Mouse (Mus musculus): Measurements from ENCODE around the gene Gpr165. TPM values are rescaled to one million over a fixed set of nuclear protein-coding genes. Genes with fewer than 3 reads are reported as not detected.

Gpr165 gene
- under 1 TPM; 0.56 to 0.62 TPM for total RNA-seq (2021)
- long read RNA-seq, experiment 1: 0 reads
- long read RNA-seq, experiment 2: 0 reads

DNA sequence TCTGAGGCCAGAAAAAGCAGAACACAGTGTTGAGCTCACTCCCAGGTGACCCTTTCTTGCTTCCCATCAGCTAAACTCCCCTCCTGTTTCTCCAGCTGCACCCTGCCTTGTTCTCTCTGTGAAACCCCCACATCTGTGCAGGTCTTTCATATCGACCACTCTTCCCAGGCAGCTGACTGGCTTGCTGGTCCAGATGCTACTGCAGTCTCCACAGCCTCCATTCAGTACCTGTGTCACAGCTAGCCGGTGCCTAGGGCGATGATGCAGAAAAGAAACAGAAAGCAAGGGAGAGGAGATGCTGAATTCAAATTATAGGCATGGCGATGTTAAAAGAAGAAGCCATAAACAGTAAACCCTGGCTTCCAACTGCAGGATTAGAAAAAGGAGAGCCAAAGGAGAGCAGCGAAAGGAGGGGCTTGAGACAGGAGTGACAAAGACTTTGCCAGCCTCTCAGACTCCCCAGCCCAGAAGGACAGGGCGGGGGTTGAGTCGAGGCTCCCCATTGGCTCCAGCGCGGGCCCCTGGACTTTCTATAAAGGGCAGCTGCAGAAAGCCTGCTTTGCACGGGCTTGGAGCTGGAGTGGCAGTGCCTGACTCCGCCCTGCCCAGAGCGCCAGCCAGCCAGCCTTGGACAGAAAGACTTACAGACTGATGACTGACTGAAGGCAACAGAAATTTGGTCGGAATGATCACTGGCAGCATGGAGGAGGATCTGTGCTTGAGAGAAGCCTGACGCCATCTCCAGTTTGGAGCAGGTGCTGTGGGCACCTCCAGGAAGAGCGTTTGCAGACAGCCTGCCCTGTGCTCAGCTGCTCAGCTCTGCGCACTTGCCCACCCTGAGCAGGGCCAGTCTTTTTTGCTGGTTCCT, at the start of gene Gpr165:
TSS of gene Gpr165 (plus strand) at position 535 of the 868 bp plus-strand sequence.
- peak in 1 of 2 experiments; percentile 5 for DNase-seq (ENCODE audit: low spot score in 2 of 2)

DNA sequence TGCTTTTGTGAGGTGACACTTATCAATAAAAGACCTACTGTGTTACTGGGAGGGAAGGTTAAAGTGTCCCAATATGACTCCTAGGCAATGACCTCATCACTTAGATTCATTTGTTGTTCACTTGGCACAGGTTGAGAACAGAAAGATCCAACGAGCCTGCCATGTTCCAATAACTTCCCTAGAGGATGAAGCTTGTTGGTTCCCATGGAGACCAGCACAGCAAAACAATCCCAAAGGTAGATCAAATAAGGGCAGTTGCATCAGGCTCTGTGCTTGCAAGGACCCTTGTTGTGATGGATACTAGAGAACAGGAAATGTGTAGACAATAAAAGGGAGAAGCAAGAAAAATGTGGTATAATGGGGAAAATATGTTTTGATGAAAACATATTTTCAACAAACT, 38.4 kb upstream of the Gpr165 start:
- DNase-seq (ENCODE audit: low spot score in 2 of 2): no peak

All from adrenal gland, postnatal 4 days (tissue).